Mouse (Mus musculus) ES-E14 (cell line): Measurements from ENCODE around the gene Prkcz.

Experiments used
- CHD2 ChIP-seq: IDR thresholded peaks from 2 replicates; pipeline ENCODE4 v1.6.1; 2014; ENCODE audit warnings: mild to moderate bottlenecking, low read depth, low read length, inconsistent platforms
- MAFK ChIP-seq: IDR thresholded peaks from 2 replicates; pipeline ENCODE4 v1.6.1; 2014; ENCODE audit warnings: mild to moderate bottlenecking, low read depth, low read length, inconsistent platforms; ENCODE audit not compliant: insufficient read depth
- ZNF384 ChIP-seq: IDR thresholded peaks from 2 replicates; pipeline ENCODE4 v1.6.1; 2012; ENCODE audit warnings: low read depth, low read length, inconsistent platforms

- TF ChIP-seq MAFK (no peak), ZNF384 (no peak), CHD2 (no peak)
Measured at GRCm38 (mm10) chr4:155345608-155345953, 15.6 kb downstream of the Prkcz start.
